Mouse (Mus musculus) heart, adult 2 months (tissue): ENCODE data around the gene Gm10203. TPM values are rescaled to one million over a fixed set of nuclear protein-coding genes. Genes with fewer than 3 reads are reported as not detected.

Experiments used
- DNase-seq, 2 experiments: peaks; one replicate each; pipeline ENCODE4 v3.0.0; 2021
- H3K27ac ChIP-seq: fragments of 200-600 bp; 2 replicates; pipeline ENCODE4 v1.8.1; 2022
- H3K27me3 ChIP-seq: fragments of 200-500 bp; 2 replicates; pipeline ENCODE4 v1.6.1; 2012; ENCODE audit warnings: mild to moderate bottlenecking, low read length, inconsistent platforms, mixed read lengths; ENCODE audit not compliant: control insufficient read depth, insufficient read depth
- H3K36me3 ChIP-seq: fragments of 200-500 bp; 2 replicates; pipeline ENCODE4 v1.6.1; 2012; ENCODE audit warnings: low read length, inconsistent platforms; ENCODE audit not compliant: control insufficient read depth, insufficient read depth
- H3K4me1 ChIP-seq: fragments of 200-500 bp; 2 replicates; pipeline ENCODE4 v1.6.1; 2011; ENCODE audit warnings: low read length; ENCODE audit not compliant: control insufficient read depth, insufficient read depth
- H3K4me3 ChIP-seq: fragments of 200-600 bp; 2 replicates; pipeline ENCODE4 v1.8.1; 2022
- H3K79me2 ChIP-seq: fragments of 200-500 bp; replicated peaks from 2 replicates; pipeline ENCODE4 v1.6.1; 2012; ENCODE audit warnings: mild to moderate bottlenecking, inconsistent platforms, low read length, moderate library complexity, mixed read lengths; ENCODE audit not compliant: control insufficient read depth, insufficient read depth
- H3K9ac ChIP-seq: fragments of 200-500 bp; 2 replicates; pipeline ENCODE4 v1.6.1; 2012; ENCODE audit warnings: low read depth, mild to moderate bottlenecking, control low read depth, inconsistent platforms, low read length, mixed read lengths
- CTCF ChIP-seq: fragments of 200-600 bp; IDR thresholded peaks from 2 replicates; pipeline ENCODE4 v1.8.1; 2022; ENCODE audit warnings: antibody characterized with exemption, mild to moderate bottlenecking, moderate library complexity
- EP300 ChIP-seq: fragments of 200-500 bp; IDR thresholded peaks from 2 replicates; pipeline ENCODE4 v1.6.1; 2011; ENCODE audit warnings: low read depth, low read length, control low read depth; ENCODE audit not compliant: insufficient read depth
- POLR2A ChIP-seq: fragments of 200-500 bp; IDR thresholded peaks from 2 replicates; pipeline ENCODE4 v1.6.1; 2011; ENCODE audit warnings: mild to moderate bottlenecking, low read depth, low read length, control low read depth; ENCODE audit not compliant: insufficient read depth
- WGBS: fragments of 180-500 bp; shearing (Covaris S2); methylation state at CpG from one replicate; pipeline ENCODE4 v1.1.7; 2018; 5-methylcytosine and 5-hydroxymethylcytosine counted together
- intact Hi-C: fragments of 180-260 bp; cut with DNase I; formaldehyde crosslinking; loops from one replicate; pipeline ENCODE4 v1.15.1; 2025
- polyA plus RNA-seq: library from polyadenylated mRNA; depleted of rRNA; stranded (reverse); fragments of >200 nt; gene quantifications from 2 replicates; pipeline ENCODE4 v1.2.3, GENCODE M21; 2012
- total RNA-seq, 2 experiments: library from RNA; stranded (reverse); gene quantifications; 2 replicates each; pipeline ENCODE4 v1.2.3; 2021

Gene Gm10203
- total and polyA plus RNA-seq, 3 experiments = not detected

DNA sequence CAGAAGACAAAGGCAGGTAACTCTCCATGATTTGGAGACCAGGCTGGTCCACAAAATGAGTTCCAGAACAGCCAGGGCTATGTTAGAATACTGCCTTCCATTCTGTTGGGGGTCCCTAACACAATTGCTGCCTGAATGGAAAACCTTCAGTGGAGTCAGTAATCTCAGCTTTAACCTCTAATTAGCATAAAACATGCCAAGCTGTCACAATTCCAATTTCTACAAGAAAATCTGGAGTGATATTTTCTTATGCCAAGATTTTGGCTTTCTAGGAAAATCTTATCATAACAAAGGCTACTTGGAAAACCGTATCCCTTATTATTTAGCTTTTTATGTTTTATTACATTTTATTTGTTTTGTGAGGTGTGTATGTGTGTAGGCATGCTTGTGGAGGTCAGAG lies 26.5 kb upstream of the Gm10203 start:
- intact Hi-C loops = loop anchor here (5.0 kb wide), 2 partner anchors 46 to 156 kb away; partner anchors contain the start of gene Sinhcaf
- Histone ChIP-seq H3K79me2 (0 out of 2 replicates have a peak, but pooled peaks cover 2% of the 10 kb centered on the region), H3K27ac (no peak overlapping the region), H3K27me3 (no peaks in the 10 kb centered on the region), H3K4me1 (peaks cover 1% of the 10 kb centered on the region; the same call in 1 of the 2 replicates), H3K36me3 (peaks cover 2% of the 10 kb centered on the region; the same call in 1 of the 2 replicates), H3K9ac (no peak overlapping the region), H3K4me3 (no peak overlapping the region)
- DNase-seq = no peak
- 87% methylated on average over 1 of the region's 1 CpGs for WGBS
- TF ChIP-seq POLR2A = no peak
- TF ChIP-seq EP300 = no peak

DNA sequence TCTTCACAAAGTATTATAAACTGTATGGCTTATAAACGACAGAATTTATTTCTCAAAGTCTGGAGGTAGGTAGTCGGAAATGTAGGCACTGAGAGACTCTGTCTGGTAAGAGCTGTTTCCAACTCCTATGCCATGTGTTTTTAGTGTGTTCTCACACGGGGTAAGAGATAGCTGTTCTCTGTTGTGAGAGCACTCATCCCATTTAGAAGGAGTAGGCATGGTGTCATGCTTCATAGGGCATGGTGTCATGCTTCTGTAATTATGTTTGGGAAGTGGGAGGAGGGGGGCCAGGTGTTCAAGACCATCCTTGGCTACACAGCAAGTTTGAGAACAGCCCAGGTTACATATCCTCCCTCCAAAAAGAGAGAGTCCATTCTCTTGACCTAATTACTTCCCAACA lies 22.4 kb upstream of the Gm10203 start:
- no peak overlapping the region for H3K4me3 ChIP-seq
- no peaks in the 10 kb centered on the region for H3K4me1 ChIP-seq
- H3K27ac ChIP-seq = no peak overlapping the region
- H3K79me2 ChIP-seq = no peaks in the 10 kb centered on the region
- WGBS = 81% methylated on average over 3 of the region's 3 CpGs
- H3K27me3 ChIP-seq = no peaks in the 10 kb centered on the region
- intact Hi-C loops = no loop called here
- no peak for DNase-seq
- no peaks in the 10 kb centered on the region for H3K36me3 ChIP-seq
- TF ChIP-seq POLR2A = no peak
- TF ChIP-seq EP300 = no peak
- no peak for TF ChIP-seq CTCF
- H3K9ac ChIP-seq = no peak overlapping the region

DNA sequence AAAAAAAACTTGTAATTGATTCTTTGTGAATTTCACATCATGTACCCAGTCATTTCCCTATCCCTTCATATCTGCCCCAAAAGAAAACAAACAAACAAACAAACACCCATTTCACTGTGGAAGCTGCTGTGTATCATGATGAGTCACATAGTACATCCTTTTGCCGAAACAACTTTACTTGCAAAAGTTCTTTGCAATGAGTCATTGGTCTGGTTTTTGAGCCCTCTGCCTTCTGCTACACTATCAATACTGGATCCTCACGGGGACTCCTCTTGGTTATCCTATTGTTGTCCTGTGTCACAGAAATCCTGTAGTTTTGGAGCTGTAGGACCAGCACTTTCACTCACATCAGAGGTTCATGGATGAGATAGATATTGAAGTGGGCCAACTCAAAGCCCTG lies 21.1 kb upstream of the Gm10203 start:
- intact Hi-C loops = no loop called here
- H3K4me1 ChIP-seq = no peaks in the 10 kb centered on the region
- no peak overlapping the region for H3K4me3 ChIP-seq
- WGBS = 41% methylated on average over 2 of the region's 2 CpGs
- H3K79me2 ChIP-seq = no peaks in the 10 kb centered on the region
- no peaks in the 10 kb centered on the region for H3K27me3 ChIP-seq
- no peak overlapping the region for H3K27ac ChIP-seq
- no peak for TF ChIP-seq CTCF
- no peaks in the 10 kb centered on the region for H3K36me3 ChIP-seq
- DNase-seq = no peak
- H3K9ac ChIP-seq = no peak overlapping the region

- DNase-seq = no peak
- no peak overlapping the region for H3K27ac ChIP-seq
- intact Hi-C loops = no loop called here
These were observed 13.0 kb upstream of the Gm10203 start for GRCm38 (mm10) chr6:149116992-149117391.

DNA sequence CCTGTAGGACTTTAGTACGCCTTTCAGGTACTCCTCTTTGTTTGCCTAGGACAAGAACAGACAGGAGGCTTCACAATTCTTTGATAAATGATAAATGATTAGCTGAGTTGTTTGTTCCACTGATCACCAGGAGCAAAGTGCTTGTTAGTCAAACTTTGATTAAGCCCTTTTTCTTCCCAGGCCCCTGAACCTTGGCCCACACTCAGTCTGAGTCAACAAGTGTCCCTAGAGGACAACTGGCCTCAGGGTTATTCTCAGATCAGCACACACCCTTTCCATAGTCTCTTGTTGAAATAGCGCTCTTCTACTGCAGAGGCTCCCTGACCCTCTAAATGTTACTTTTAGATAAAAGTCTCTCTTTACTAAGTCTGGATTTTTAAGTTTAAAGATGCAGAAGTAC lies 11.0 kb upstream of the Gm10203 start:
- H3K36me3 ChIP-seq = peaks cover 9% of the 10 kb centered on the region
- H3K4me3 ChIP-seq = no peak overlapping the region
- TF ChIP-seq POLR2A = no peak
- peak; percentile 51 for TF ChIP-seq CTCF
- no peak for TF ChIP-seq EP300
- no peak overlapping the region for H3K9ac ChIP-seq
- intact Hi-C loops = loop anchor here (2.0 kb wide), 1 partner anchor 18 kb away; the partner anchor contains the start of gene Dennd5b
- H3K27me3 ChIP-seq = no peaks in the 10 kb centered on the region
- WGBS = 41% methylated on average over 2 of the region's 2 CpGs
- peaks cover 3% of the 10 kb centered on the region for H3K4me1 ChIP-seq
- DNase-seq = peak; percentile 46 to 61
- peak overlapping the region; percentile 73 for H3K27ac ChIP-seq
- H3K79me2 ChIP-seq = no peaks in the 10 kb centered on the region

More at GRCm38 (mm10) chr6:149116992-149117391, 13.0 kb upstream of the Gm10203 start:
- Histone ChIP-seq H3K9ac (no peak overlapping the region), H3K4me1 (peaks cover 3% of the 10 kb centered on the region), H3K36me3 (peaks cover 9% of the 10 kb centered on the region), H3K27me3 (no peaks in the 10 kb centered on the region), H3K79me2 (no peaks in the 10 kb centered on the region), H3K4me3 (no peak overlapping the region)
- TF ChIP-seq EP300 (no peak), CTCF (no peak), POLR2A (no peak)

GRCm38 (mm10) chr6:149119853-149120252 lies 10.1 kb upstream of the Gm10203 start:
- intact Hi-C loops = loop anchor here (1.0 to 5.0 kb wide), 4 partner anchors 19 to 173 kb away; partner anchors contain the start of genes Dennd5b and Sinhcaf
- no peaks in the 10 kb centered on the region for H3K27me3 ChIP-seq
- peaks cover 9% of the 10 kb centered on the region for H3K36me3 ChIP-seq
- peaks cover 3% of the 10 kb centered on the region for H3K4me1 ChIP-seq
- H3K79me2 ChIP-seq = no peaks in the 10 kb centered on the region
- DNase-seq = peak in 1 of 2 experiments; percentile 42
- peak overlapping the region; percentile 73 for H3K27ac ChIP-seq
- WGBS = 31% methylated on average over 2 of the region's 2 CpGs
- TF ChIP-seq EP300 (no peak), CTCF (peak; percentile 90), POLR2A (no peak)
- H3K4me3 ChIP-seq = no peak overlapping the region
- no peak overlapping the region; the same call in 1 of the 2 replicates for H3K9ac ChIP-seq

DNA sequence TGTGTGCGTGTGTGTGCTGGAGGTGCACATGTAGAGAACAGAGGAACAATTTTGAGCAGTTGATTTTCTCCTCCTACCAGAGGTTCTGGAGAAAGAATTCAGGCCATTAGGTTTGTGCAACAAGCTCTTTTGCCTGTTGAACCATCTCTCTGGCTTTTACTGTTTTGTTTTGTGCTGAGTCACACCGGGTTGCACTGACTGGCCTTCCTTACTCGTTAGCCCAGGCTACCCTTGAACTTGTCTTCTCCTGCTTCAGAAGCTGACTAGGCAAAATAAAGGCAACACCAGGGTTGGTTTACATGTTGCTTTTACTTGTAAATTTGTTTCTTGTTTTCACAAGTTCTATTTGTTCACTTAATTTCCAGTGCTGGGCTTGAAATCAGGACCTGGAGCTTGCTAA lies 6.9 kb upstream of the Gm10203 start:
- no peak for DNase-seq
- H3K27me3 ChIP-seq = no peaks in the 10 kb centered on the region
- no peak for TF ChIP-seq POLR2A
- TF ChIP-seq EP300 = no peak
- no peak for TF ChIP-seq CTCF
- no peaks in the 10 kb centered on the region for H3K79me2 ChIP-seq
- no peak overlapping the region for H3K9ac ChIP-seq
- WGBS = 81% methylated on average over 3 of the region's 3 CpGs
- H3K36me3 ChIP-seq = peaks cover 9% of the 10 kb centered on the region
- intact Hi-C loops = loop anchor here (5.0 kb wide), 1 partner anchor 176 kb away; the partner anchor contains the start of gene Sinhcaf
- H3K4me1 ChIP-seq = peaks cover 3% of the 10 kb centered on the region
- H3K27ac ChIP-seq = no peak overlapping the region
- no peak overlapping the region for H3K4me3 ChIP-seq
